Mouse (Mus musculus) olfactory bulb, adult 2 months (tissue): ENCODE data around the gene Sned1. TPM values are rescaled to one million over a fixed set of nuclear protein-coding genes. Genes with fewer than 3 reads are reported as not detected.

ENCODE experiments used
- H3K27ac ChIP-seq: fragments of 200-500 bp; 2 replicates; pipeline ENCODE4 v1.5.1; 2012; ENCODE audit warnings: low read depth, low read length; ENCODE audit not compliant: insufficient read depth
- H3K4me1 ChIP-seq: fragments of 200-500 bp; 2 replicates; pipeline ENCODE4 v1.6.1; 2012; ENCODE audit warnings: low read length; ENCODE audit not compliant: control insufficient read depth, insufficient read depth
- H3K4me3 ChIP-seq: fragments of 200-500 bp; 2 replicates; pipeline ENCODE4 v1.5.1; 2012; ENCODE audit warnings: mild to moderate bottlenecking, low read depth, low read length, moderate library complexity; ENCODE audit not compliant: insufficient read depth
- CTCF ChIP-seq: fragments of 200-500 bp; IDR thresholded peaks from 2 replicates; pipeline ENCODE4 v1.5.1; 2012; ENCODE audit warnings: low read depth, mild to moderate bottlenecking, low read length, moderate library complexity; ENCODE audit not compliant: insufficient read depth
- POLR2A ChIP-seq: fragments of 200-500 bp; IDR thresholded peaks from 2 replicates; pipeline ENCODE4 v1.6.1; 2012; ENCODE audit warnings: mild to moderate bottlenecking, low read depth, low read length, moderate library complexity; ENCODE audit not compliant: insufficient read depth
- WGBS: fragments of 180-500 bp; shearing (Covaris S2); methylation state at CpG from one replicate; pipeline ENCODE4 v1.1.7; 2018; 5-methylcytosine and 5-hydroxymethylcytosine counted together
- polyA plus RNA-seq: library from polyadenylated mRNA; stranded (reverse); fragments of >200 nt; gene quantifications from 2 replicates; pipeline ENCODE4 v1.2.4, GENCODE M21; 2012; ENCODE audit warnings: low replicate concordance; ENCODE audit not compliant: missing spikeins, insufficient read depth, insufficient read length

Sned1 gene
- polyA plus RNA-seq, 1 experiment, result not detected

- H3K27ac ChIP-seq, result no peak overlapping the region
- TF ChIP-seq POLR2A, result no peak
- no peak for TF ChIP-seq CTCF
- H3K4me3 ChIP-seq, result no peak overlapping the region
- peaks cover 7% of the 10 kb centered on the region for H3K4me1 ChIP-seq
- 94% methylated on average over 5 of the region's 5 CpGs for WGBS
Observed at GRCm38 (mm10) chr1:93225731-93226520, 9.7 kb upstream of the Sned1 start.

GRCm38 (mm10) chr1:93227303-93227975 is 8.2 kb upstream of the Sned1 start:
- H3K27ac ChIP-seq, result no peak overlapping the region
- no peak for TF ChIP-seq CTCF
- no peak for TF ChIP-seq POLR2A
- WGBS, result 62% methylated on average over 7 of the region's 7 CpGs

GRCm38 (mm10) chr1:93227976-93228365 is 7.7 kb upstream of the Sned1 start:
- no peak overlapping the region for H3K27ac ChIP-seq
- no peak overlapping the region for H3K4me3 ChIP-seq
- no peak for TF ChIP-seq POLR2A
- no peak for TF ChIP-seq CTCF

More at GRCm38 (mm10) chr1:93227303-93227975, 8.2 kb upstream of the Sned1 start:
- Histone ChIP-seq H3K4me3 (no peak overlapping the region), H3K4me1 (peaks cover 7% of the 10 kb centered on the region; the same call in 1 of the 2 replicates)

GRCm38 (mm10) chr1:93229221-93229620 is 6.4 kb upstream of the Sned1 start:
- 92% methylated on average over 6 of the region's 6 CpGs for WGBS
- peaks cover 5% of the 10 kb centered on the region; the same call in 1 of the 2 replicates for H3K4me1 ChIP-seq
- no peak overlapping the region for H3K4me3 ChIP-seq
- TF ChIP-seq POLR2A (no peak), CTCF (no peak)
- no peak overlapping the region for H3K27ac ChIP-seq

More at GRCm38 (mm10) chr1:93227976-93228365, 7.7 kb upstream of the Sned1 start:
- peaks cover 7% of the 10 kb centered on the region; the same call in 1 of the 2 replicates for H3K4me1 ChIP-seq
- 78% methylated on average over 7 of the region's 7 CpGs for WGBS

- H3K4me3 ChIP-seq, result no peak overlapping the region
- peaks cover 5% of the 10 kb centered on the region; the same call in 1 of the 2 replicates for H3K4me1 ChIP-seq
- TF ChIP-seq POLR2A (no peak), CTCF (no peak)
- H3K27ac ChIP-seq, result no peak overlapping the region
- WGBS, result 79% methylated on average over 4 of the region's 4 CpGs
Observed at GRCm38 (mm10) chr1:93229626-93230025, 6.0 kb upstream of the Sned1 start.

GRCm38 (mm10) chr1:93236545-93236924 is 894 bp downstream of the Sned1 start:
- 56% methylated on average over 3 of the region's 3 CpGs for WGBS
- TF ChIP-seq CTCF, result no peak; the same call in 1 of the 2 replicates
- TF ChIP-seq POLR2A, result no peak
- Histone ChIP-seq H3K4me3 (peak overlapping the region; percentile 45), H3K4me1 (peaks cover 14% of the 10 kb centered on the region), H3K27ac (no peak overlapping the region)

- H3K27ac ChIP-seq, result no peak overlapping the region
- peaks cover 14% of the 10 kb centered on the region for H3K4me1 ChIP-seq
- no peak for TF ChIP-seq POLR2A
- TF ChIP-seq CTCF, result no peak
- no peak overlapping the region for H3K4me3 ChIP-seq
- WGBS, result 98% methylated on average over 10 of the region's 10 CpGs
Observed at GRCm38 (mm10) chr1:93237676-93238075, 2.0 kb downstream of the Sned1 start.

- Histone ChIP-seq H3K4me3 (no peak overlapping the region), H3K4me1 (peaks cover 14% of the 10 kb centered on the region), H3K27ac (no peak overlapping the region)
- TF ChIP-seq CTCF (no peak), POLR2A (no peak)
- WGBS, result 72% methylated on average over 4 of the region's 4 CpGs
Observed at GRCm38 (mm10) chr1:93238201-93238600, 2.6 kb downstream of the Sned1 start.

- no peaks in the 10 kb centered on the region for H3K4me1 ChIP-seq
- WGBS, result 72% methylated on average over 2 of the region's 2 CpGs
- H3K4me3 ChIP-seq, result no peak overlapping the region
- TF ChIP-seq CTCF, result no peak
- no peak for TF ChIP-seq POLR2A
- H3K27ac ChIP-seq, result no peak overlapping the region
Observed at GRCm38 (mm10) chr1:93245936-93246335, 10.3 kb downstream of the Sned1 start.

- no peak overlapping the region for H3K4me3 ChIP-seq
- 74% methylated on average over 2 of the region's 2 CpGs for WGBS
- H3K27ac ChIP-seq, result no peak overlapping the region
- TF ChIP-seq CTCF, result no peak
- TF ChIP-seq POLR2A, result no peak
- no peaks in the 10 kb centered on the region for H3K4me1 ChIP-seq
Observed at GRCm38 (mm10) chr1:93252586-93252985, 16.9 kb downstream of the Sned1 start.
